Mouse (Mus musculus) G1E (cell line): ENCODE data around the gene Akr1cl. TPM values are rescaled to one million over a fixed set of nuclear protein-coding genes. Genes with fewer than 3 reads are reported as not detected.

Source experiments
- ATAC-seq: 2 replicates; pipeline ENCODE4 v1.8.0; 2016; ENCODE audit warnings: mild to moderate bottlenecking; ENCODE audit not compliant: insufficient number of reproducible peaks, poor library complexity, low FRiP score, severe bottlenecking; ENCODE audit errors: extremely low read depth
- DNase-seq: peaks from one replicate; pipeline ENCODE4 v3.0.0; 2012; ENCODE audit warnings: low spot score
- H3K27me3 ChIP-seq: 2 replicates; pipeline ENCODE4 v1.6.1; 2012; ENCODE audit warnings: mild to moderate bottlenecking, low read length, inconsistent platforms; ENCODE audit not compliant: insufficient read depth
- H3K36me3 ChIP-seq: replicated peaks from 2 replicates; pipeline ENCODE3; 2012; ENCODE audit warnings: mild to moderate bottlenecking, inconsistent platforms
- H3K4me1 ChIP-seq: 2 replicates; pipeline ENCODE4 v1.6.1; 2012; ENCODE audit warnings: low read depth, low read length, inconsistent platforms, mixed read lengths; ENCODE audit not compliant: insufficient read depth
- H3K4me3 ChIP-seq: 2 replicates; pipeline ENCODE4 v1.5.1; 2012; ENCODE audit warnings: low read depth, mild to moderate bottlenecking, inconsistent platforms, low read length, moderate library complexity, mixed read lengths
- H3K9me3 ChIP-seq: replicated peaks from 2 replicates; pipeline ENCODE4 v1.6.1; 2012; ENCODE audit warnings: inconsistent platforms
- CTCF ChIP-seq: IDR thresholded peaks from 2 replicates; pipeline ENCODE4 v1.5.1; 2012; ENCODE audit warnings: low read depth, low read length, inconsistent platforms, mixed read lengths
- GATA1 ChIP-seq: IDR thresholded peaks from 2 replicates; pipeline ENCODE4 v1.6.1; 2012; ENCODE audit warnings: borderline replicate concordance, low read length, inconsistent platforms, mixed read lengths
- GATA2 ChIP-seq: IDR thresholded peaks from 2 replicates; pipeline ENCODE4 v1.6.1; 2012; ENCODE audit warnings: low read depth, low read length, inconsistent platforms, borderline replicate concordance
- POLR2AphosphoS5 ChIP-seq: IDR thresholded peaks from 2 replicates; pipeline ENCODE4 v1.6.1; 2012; ENCODE audit warnings: low read depth, low read length, inconsistent platforms; ENCODE audit not compliant: insufficient replicate concordance
- TAL1 ChIP-seq: conservative IDR thresholded peaks from 2 replicates; pipeline ENCODE4 v1.6.1; 2012; ENCODE audit warnings: low read depth, low read length, inconsistent platforms, mixed read lengths
- polyA plus RNA-seq: library from polyadenylated mRNA; stranded (reverse); fragments of >175 nt; gene quantifications from 2 replicates; pipeline ENCODE4 v1.2.3, GENCODE M21; 2012
- total RNA-seq, 2 experiments: library from RNA; stranded (forward) in 1 of 2; stranded (reverse) in 1 of 2; fragments of 200-1000 nt in 1 of 2; fragments of >200 nt in 1 of 2; fragmentation: Nextera tagmentation in 1 of 2; gene quantifications; 2 replicates each; pipeline ENCODE4 v1.2.3; 2014 to 2017

Akr1cl gene
- total and polyA plus RNA-seq, 3 experiments, result 0.27 TPM; not detected in 2

GRCm38 (mm10) chr1:64983247-64983646 lies 49.3 kb downstream of the Akr1cl start:
- no peaks in the 10 kb centered on the region for H3K9me3 ChIP-seq
- DNase-seq, result no peak
- peaks cover 13% of the 10 kb centered on the region for H3K27me3 ChIP-seq
- TF ChIP-seq GATA2, result no peak
- TF ChIP-seq GATA1, result no peak
- TF ChIP-seq POLR2AphosphoS5, result no peak
- no peak for TF ChIP-seq TAL1
- TF ChIP-seq CTCF, result no peak
- H3K4me3 ChIP-seq, result no peak overlapping the region
- no peak for ATAC-seq
- H3K4me1 ChIP-seq, result peaks cover 8% of the 10 kb centered on the region; the same call in 1 of the 2 replicates
- no peaks in the 10 kb centered on the region for H3K36me3 ChIP-seq

DNA sequence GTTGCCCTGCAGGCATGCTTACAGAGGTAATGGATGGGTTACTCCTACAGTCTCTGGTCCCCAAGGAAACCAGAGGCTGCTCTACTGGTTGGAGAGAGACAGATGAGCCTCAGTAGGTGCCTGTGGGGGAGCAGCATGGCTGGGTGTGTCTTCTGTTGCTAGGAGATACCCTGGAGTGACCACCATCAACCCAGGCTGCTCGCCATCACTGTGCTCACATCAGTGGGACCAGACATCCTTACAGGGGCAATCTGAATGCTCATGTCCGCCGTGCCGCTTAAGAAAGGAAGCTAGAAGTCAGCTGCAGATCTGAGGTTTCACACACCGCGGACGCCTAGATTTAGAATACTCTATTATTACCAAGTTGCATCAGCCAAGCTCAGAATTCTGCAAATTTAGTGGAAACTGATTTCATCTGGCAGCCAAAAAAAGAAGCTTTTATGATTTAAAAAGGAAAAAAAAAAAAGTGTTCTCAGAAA lies 54.2 kb downstream of the Akr1cl start:
- peaks cover 22% of the 10 kb centered on the region for H3K27me3 ChIP-seq

GRCm38 (mm10) chr1:64975346-64975745 lies 57.2 kb downstream of the Akr1cl start:
- H3K4me3 ChIP-seq, result no peak overlapping the region
- ATAC-seq (no peak), DNase-seq (no peak)
- H3K27me3 ChIP-seq, result peaks cover 34% of the 10 kb centered on the region
- H3K36me3 ChIP-seq, result no peaks in the 10 kb centered on the region
- TF ChIP-seq POLR2AphosphoS5, result no peak
- TF ChIP-seq GATA2, result no peak
- no peak for TF ChIP-seq TAL1
- TF ChIP-seq CTCF, result no peak
- TF ChIP-seq GATA1, result no peak
- H3K4me1 ChIP-seq, result peaks cover 2% of the 10 kb centered on the region; the same call in 1 of the 2 replicates
- no peaks in the 10 kb centered on the region for H3K9me3 ChIP-seq

More for the DNA sequence above, 54.2 kb downstream of the Akr1cl start:
- no peak for DNase-seq
- Histone ChIP-seq H3K4me3 (no peak overlapping the region), H3K9me3 (no peaks in the 10 kb centered on the region), H3K36me3 (no peaks in the 10 kb centered on the region), H3K4me1 (no peaks in the 10 kb centered on the region)
- no peak for ATAC-seq
- no peak for TF ChIP-seq GATA1
- TF ChIP-seq GATA2, result no peak
- no peak for TF ChIP-seq TAL1
- TF ChIP-seq CTCF, result no peak
- no peak for TF ChIP-seq POLR2AphosphoS5

- Histone ChIP-seq H3K36me3 (no peaks in the 10 kb centered on the region), H3K4me3 (no peak overlapping the region), H3K4me1 (peaks cover 2% of the 10 kb centered on the region; the same call in 1 of the 2 replicates), H3K9me3 (no peaks in the 10 kb centered on the region), H3K27me3 (peaks cover 24% of the 10 kb centered on the region)
- no peak for ATAC-seq
- no peak for DNase-seq
- TF ChIP-seq GATA1, result no peak
- no peak for TF ChIP-seq CTCF
- no peak for TF ChIP-seq GATA2
- no peak for TF ChIP-seq POLR2AphosphoS5
- no peak for TF ChIP-seq TAL1
These were observed 61.9 kb downstream of the Akr1cl start for GRCm38 (mm10) chr1:64970685-64971084.

Other genes starting within 250 kb of the Akr1cl start
- 25.8 and 33.5 TPM in 2 replicates for gene Plekhm3, start 75.9 kb downstream of the Akr1cl start, total RNA-seq (2014; fragmentation: Nextera tagmentation)
- gene Plekhm3, start 75.9 kb downstream of the Akr1cl start, total RNA-seq (2017), result 5.6 and 8.0 TPM in 2 replicates
- gene Plekhm3, start 75.9 kb downstream of the Akr1cl start, polyA plus RNA-seq, result 2.9 and 3.0 TPM in 2 replicates
- not detected in 2 replicates for gene Cryge, start 18.4 kb upstream of the Akr1cl start, total RNA-seq (2014; fragmentation: Nextera tagmentation)
- gene Cryge, start 18.4 kb upstream of the Akr1cl start, total RNA-seq (2017), result 0.76 TPM in 1 of 2 replicates, not detected in the other
- gene Cryge, start 18.4 kb upstream of the Akr1cl start, polyA plus RNA-seq, result not detected in 2 replicates
- gene Crygd, start 30.7 kb upstream of the Akr1cl start, total RNA-seq (2014; fragmentation: Nextera tagmentation), result not detected in 2 replicates
- 0.49 TPM in 1 of 2 replicates, not detected in the other for gene Crygd, start 30.7 kb upstream of the Akr1cl start, total RNA-seq (2017)
- gene Crygd, start 30.7 kb upstream of the Akr1cl start, polyA plus RNA-seq, result not detected in 2 replicates
- gene Crygc, start 40.9 kb upstream of the Akr1cl start, total RNA-seq (2014; fragmentation: Nextera tagmentation), result not detected in 2 replicates
- gene Crygc, start 40.9 kb upstream of the Akr1cl start, total RNA-seq (2017), result not detected in 2 replicates
- gene Crygc, start 40.9 kb upstream of the Akr1cl start, polyA plus RNA-seq, result not detected in 2 replicates
- not detected in 2 replicates for gene Crygb, start 49.5 kb upstream of the Akr1cl start, total RNA-seq (2014; fragmentation: Nextera tagmentation)
- not detected in 2 replicates for gene Crygb, start 49.5 kb upstream of the Akr1cl start, total RNA-seq (2017)
- gene Crygb, start 49.5 kb upstream of the Akr1cl start, polyA plus RNA-seq, result not detected in 2 replicates
- gene Cryga, start 70.6 kb upstream of the Akr1cl start, total RNA-seq (2014; fragmentation: Nextera tagmentation), result not detected in 2 replicates
- gene Cryga, start 70.6 kb upstream of the Akr1cl start, total RNA-seq (2017), result not detected in 2 replicates
- not detected in 2 replicates for gene Cryga, start 70.6 kb upstream of the Akr1cl start, polyA plus RNA-seq
- not detected in 2 replicates for gene Gm28845, start 86.8 kb upstream of the Akr1cl start, total RNA-seq (2014; fragmentation: Nextera tagmentation)
- not detected in 2 replicates for gene Gm28845, start 86.8 kb upstream of the Akr1cl start, total RNA-seq (2017)
- not detected in 2 replicates for gene Gm28845, start 86.8 kb upstream of the Akr1cl start, polyA plus RNA-seq
- gene D630023F18Rik, start 90.5 kb upstream of the Akr1cl start, total RNA-seq (2014; fragmentation: Nextera tagmentation), result 1.1 TPM in 1 of 2 replicates, not detected in the other
- 0.05 and 0.06 TPM in 2 replicates for gene D630023F18Rik, start 90.5 kb upstream of the Akr1cl start, total RNA-seq (2017)
- gene D630023F18Rik, start 90.5 kb upstream of the Akr1cl start, polyA plus RNA-seq, result 0.07 TPM in 1 of 2 replicates, not detected in the other
- gene Idh1, start 153.7 kb upstream of the Akr1cl start, total RNA-seq (2014; fragmentation: Nextera tagmentation), result 24.2 and 29.9 TPM in 2 replicates
- gene Idh1, start 153.7 kb upstream of the Akr1cl start, total RNA-seq (2017), result 102 and 111 TPM in 2 replicates
- gene Idh1, start 153.7 kb upstream of the Akr1cl start, polyA plus RNA-seq, result 1.2 and 1.9 TPM in 2 replicates
- 81.1 and 84.0 TPM in 2 replicates for gene Pikfyve, start 153.9 kb upstream of the Akr1cl start, total RNA-seq (2014; fragmentation: Nextera tagmentation)
- gene Pikfyve, start 153.9 kb upstream of the Akr1cl start, total RNA-seq (2017), result 81.3 and 95.4 TPM in 2 replicates
- 54.1 and 56.3 TPM in 2 replicates for gene Pikfyve, start 153.9 kb upstream of the Akr1cl start, polyA plus RNA-seq
- not detected in 2 replicates for gene Pth2r, start 249.3 kb upstream of the Akr1cl start, total RNA-seq (2014; fragmentation: Nextera tagmentation)
- gene Pth2r, start 249.3 kb upstream of the Akr1cl start, total RNA-seq (2017), result not detected in 2 replicates
- gene Pth2r, start 249.3 kb upstream of the Akr1cl start, polyA plus RNA-seq, result not detected in 2 replicates